Mouse (Mus musculus): Measurements from ENCODE around the gene Plekhh2. TPM values are rescaled to one million over a fixed set of nuclear protein-coding genes. Genes with fewer than 3 reads are reported as not detected.
A peak's percentile ranks its signal among the peaks of the same experiment; 100 is the strongest.

The Plekhh2 gene
- polyA plus RNA-seq, 1 experiment, result 3.2 TPM

DNA sequence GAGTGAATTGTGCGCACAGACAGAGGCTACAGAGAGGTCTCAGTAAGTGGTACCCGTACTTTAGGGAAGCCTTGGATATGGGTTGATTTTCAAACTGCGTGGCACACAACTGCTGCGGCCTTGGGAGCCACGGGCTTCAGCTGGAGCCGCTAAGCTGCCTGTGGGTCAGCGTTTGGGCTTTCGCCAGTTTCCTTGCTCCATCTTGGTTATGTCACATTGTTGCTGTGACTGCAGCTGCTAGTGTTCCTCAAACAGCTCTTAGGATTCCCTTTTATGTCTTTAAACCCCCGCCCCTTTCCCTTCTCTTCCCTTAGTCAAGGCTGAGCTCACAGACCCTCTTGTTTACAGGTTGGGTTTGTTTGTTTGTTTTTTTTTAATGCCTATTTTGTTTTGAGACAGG is 61.6 kb downstream of the Plekhh2 start:
- no peak for TF ChIP-seq CTCF (conservative IDR thresholded peaks at IDR 0.05; ENCODE audit: insufficient read depth, insufficient read length, low read depth, low read length)
- no peak for TF ChIP-seq POLR2A (IDR thresholded peaks at IDR 0.05; ENCODE audit: low read depth, low read length)
- Histone ChIP-seq H3K4me1 (ENCODE audit: control insufficient read depth, insufficient read depth, low read length) (no peaks in the 10 kb centered on the region), H3K27ac (ENCODE audit: insufficient read depth, low read depth, low read length) (no peak overlapping the region), H3K4me3 (ENCODE audit: insufficient read depth, low read depth, low read length) (no peak overlapping the region), H3K27me3 (replicated peaks; ENCODE audit: control insufficient read depth, insufficient read depth, low read length) (no peaks in the 10 kb centered on the region), H3K36me3 (ENCODE audit: control insufficient read depth, insufficient read depth, low read length) (no peaks in the 10 kb centered on the region)
- WGBS, result 90% methylated on average over 9 of the region's 9 CpGs
- no peak for DNase-seq

GRCm38 (mm10) chr17:84573940-84574339 is 62.2 kb downstream of the Plekhh2 start:
- WGBS, result 50% methylated on average over 5 of the region's 5 CpGs
- TF ChIP-seq POLR2A (IDR thresholded peaks at IDR 0.05; ENCODE audit: low read depth, low read length) (no peak), CTCF (conservative IDR thresholded peaks at IDR 0.05; ENCODE audit: insufficient read depth, insufficient read length, low read depth, low read length) (no peak)
- peak; percentile 48 for DNase-seq
- no peaks in the 10 kb centered on the region for H3K4me1 ChIP-seq (ENCODE audit: control insufficient read depth, insufficient read depth, low read length)
- no peak overlapping the region for H3K27ac ChIP-seq (ENCODE audit: insufficient read depth, low read depth, low read length)
- no peaks in the 10 kb centered on the region for H3K27me3 ChIP-seq (replicated peaks; ENCODE audit: control insufficient read depth, insufficient read depth, low read length)
- H3K4me3 ChIP-seq (ENCODE audit: insufficient read depth, low read depth, low read length), result no peak overlapping the region
- H3K36me3 ChIP-seq (ENCODE audit: control insufficient read depth, insufficient read depth, low read length), result no peaks in the 10 kb centered on the region

DNA sequence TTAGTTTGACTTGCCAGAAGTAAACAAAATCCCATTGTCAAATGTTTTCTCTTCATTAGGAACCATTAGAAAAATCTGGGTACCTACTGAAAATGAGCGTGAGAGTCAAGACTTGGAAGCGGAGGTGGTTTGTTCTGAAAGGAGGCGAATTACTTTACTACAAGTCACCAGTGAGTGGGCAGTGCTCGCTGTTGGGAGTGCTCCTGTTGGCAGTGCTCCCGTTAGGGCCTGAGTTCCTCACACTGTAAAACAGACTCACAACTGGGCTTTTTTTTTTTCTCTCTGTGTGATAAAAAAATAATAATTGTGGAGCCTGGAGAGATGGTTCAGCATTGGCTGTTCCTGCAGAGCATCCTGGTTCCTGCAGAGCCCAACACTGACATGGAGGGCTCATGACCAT is 63.4 kb downstream of the Plekhh2 start:
- no peaks in the 10 kb centered on the region for H3K36me3 ChIP-seq (ENCODE audit: control insufficient read depth, insufficient read depth, low read length)
- H3K27ac ChIP-seq (ENCODE audit: insufficient read depth, low read depth, low read length), result no peak overlapping the region
- no peaks in the 10 kb centered on the region for H3K27me3 ChIP-seq (replicated peaks; ENCODE audit: control insufficient read depth, insufficient read depth, low read length)
- TF ChIP-seq POLR2A (IDR thresholded peaks at IDR 0.05; ENCODE audit: low read depth, low read length), result no peak
- TF ChIP-seq CTCF (conservative IDR thresholded peaks at IDR 0.05; ENCODE audit: insufficient read depth, insufficient read length, low read depth, low read length), result no peak
- no peak overlapping the region for H3K4me3 ChIP-seq (ENCODE audit: insufficient read depth, low read depth, low read length)
- 87% methylated on average over 5 of the region's 5 CpGs for WGBS
- peaks cover 4% of the 10 kb centered on the region; the same call in 1 of the 2 replicates for H3K4me1 ChIP-seq (ENCODE audit: control insufficient read depth, insufficient read depth, low read length)
- no peak for DNase-seq

- Histone ChIP-seq H3K4me3 (ENCODE audit: insufficient read depth, low read depth, low read length) (no peak overlapping the region), H3K36me3 (ENCODE audit: control insufficient read depth, insufficient read depth, low read length) (no peaks in the 10 kb centered on the region), H3K27me3 (replicated peaks; ENCODE audit: control insufficient read depth, insufficient read depth, low read length) (no peaks in the 10 kb centered on the region), H3K4me1 (ENCODE audit: control insufficient read depth, insufficient read depth, low read length) (peaks cover 4% of the 10 kb centered on the region; the same call in 1 of the 2 replicates), H3K27ac (ENCODE audit: insufficient read depth, low read depth, low read length) (no peak overlapping the region)
- TF ChIP-seq POLR2A (IDR thresholded peaks at IDR 0.05; ENCODE audit: low read depth, low read length) (no peak), CTCF (conservative IDR thresholded peaks at IDR 0.05; ENCODE audit: insufficient read depth, insufficient read length, low read depth, low read length) (no peak)
- 67% methylated on average over 16 of the region's 16 CpGs for WGBS
- DNase-seq, result no peak
Measured at GRCm38 (mm10) chr17:84576621-84577293, 65.1 kb downstream of the Plekhh2 start.

DNA sequence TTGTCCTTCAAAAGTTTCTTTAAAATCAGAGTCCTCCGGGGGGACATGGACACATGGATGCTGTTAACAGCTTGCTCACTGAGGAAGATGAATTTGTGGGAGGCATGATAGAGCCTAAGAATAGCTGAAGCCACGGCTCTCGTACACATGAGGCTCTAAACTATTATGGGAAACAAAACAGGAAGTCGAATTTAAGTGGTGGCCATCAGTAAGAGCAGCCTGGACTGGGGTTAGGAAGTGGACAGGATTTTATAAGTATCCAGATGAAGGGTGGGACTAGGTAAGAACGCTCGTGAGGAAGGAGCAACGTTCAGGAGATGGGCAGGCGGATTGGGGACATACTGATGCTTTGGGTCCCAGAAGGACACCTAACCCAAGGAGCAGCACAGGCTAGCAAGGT is 67.6 kb downstream of the Plekhh2 start:
- Histone ChIP-seq H3K4me1 (ENCODE audit: control insufficient read depth, insufficient read depth, low read length) (peaks cover 4% of the 10 kb centered on the region; the same call in 1 of the 2 replicates), H3K27me3 (replicated peaks; ENCODE audit: control insufficient read depth, insufficient read depth, low read length) (no peaks in the 10 kb centered on the region), H3K27ac (ENCODE audit: insufficient read depth, low read depth, low read length) (no peak overlapping the region), H3K4me3 (ENCODE audit: insufficient read depth, low read depth, low read length) (no peak overlapping the region), H3K36me3 (ENCODE audit: control insufficient read depth, insufficient read depth, low read length) (no peaks in the 10 kb centered on the region)
- TF ChIP-seq POLR2A (IDR thresholded peaks at IDR 0.05; ENCODE audit: low read depth, low read length) (no peak), CTCF (conservative IDR thresholded peaks at IDR 0.05; ENCODE audit: insufficient read depth, insufficient read length, low read depth, low read length) (no peak)
- DNase-seq, result no peak
- WGBS, result 63% methylated on average over 8 of the region's 8 CpGs

DNA sequence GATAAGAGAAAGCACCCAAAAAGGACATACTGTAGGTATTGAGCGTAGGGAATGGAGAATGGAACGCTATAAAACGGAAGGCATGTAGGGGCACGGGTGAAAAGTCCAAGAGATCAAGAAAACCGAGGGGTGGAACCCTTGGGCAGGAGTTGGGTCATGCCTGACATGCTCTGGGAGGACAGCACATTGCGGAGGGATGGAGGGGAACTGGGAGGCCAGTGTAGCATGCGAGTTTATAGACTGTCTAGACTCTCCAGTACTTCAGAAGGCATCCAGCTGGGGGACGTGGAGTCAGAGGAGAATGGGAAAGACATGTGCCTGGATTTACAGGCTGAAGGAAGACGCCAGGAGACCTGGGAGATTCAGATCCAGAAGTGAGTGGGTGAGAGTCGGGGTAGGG is 68.1 kb downstream of the Plekhh2 start:
- TF ChIP-seq CTCF (conservative IDR thresholded peaks at IDR 0.05; ENCODE audit: insufficient read depth, insufficient read length, low read depth, low read length) (no peak), POLR2A (IDR thresholded peaks at IDR 0.05; ENCODE audit: low read depth, low read length) (no peak)
- 47% methylated on average over 10 of the region's 10 CpGs for WGBS
- Histone ChIP-seq H3K4me3 (ENCODE audit: insufficient read depth, low read depth, low read length) (no peak overlapping the region), H3K36me3 (ENCODE audit: control insufficient read depth, insufficient read depth, low read length) (no peaks in the 10 kb centered on the region), H3K27ac (ENCODE audit: insufficient read depth, low read depth, low read length) (no peak overlapping the region), H3K27me3 (replicated peaks; ENCODE audit: control insufficient read depth, insufficient read depth, low read length) (no peaks in the 10 kb centered on the region), H3K4me1 (ENCODE audit: control insufficient read depth, insufficient read depth, low read length) (peaks cover 4% of the 10 kb centered on the region; the same call in 1 of the 2 replicates)
- no peak for DNase-seq

DNA sequence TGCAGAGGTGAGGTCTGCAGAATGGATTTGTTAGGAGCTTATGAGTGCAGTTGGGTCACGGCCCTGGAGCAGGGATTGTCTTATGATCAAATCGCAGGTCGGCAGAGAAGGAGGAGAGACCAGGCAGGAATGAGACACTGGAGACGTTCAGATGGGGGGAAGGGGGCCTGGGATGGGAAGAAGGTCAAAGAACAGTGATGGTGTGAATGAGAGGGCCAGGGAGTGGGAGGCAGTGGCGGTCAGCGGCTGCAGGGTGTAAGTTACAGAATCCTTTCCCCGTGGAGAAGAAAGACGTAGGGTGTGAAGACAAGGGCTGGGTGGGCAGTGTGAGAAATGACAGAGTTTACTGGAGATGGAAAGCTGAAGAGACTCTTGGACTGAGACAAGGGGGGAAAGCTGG is 69.1 kb downstream of the Plekhh2 start:
- H3K27me3 ChIP-seq (replicated peaks; ENCODE audit: control insufficient read depth, insufficient read depth, low read length), result no peaks in the 10 kb centered on the region
- no peak for DNase-seq
- H3K27ac ChIP-seq (ENCODE audit: insufficient read depth, low read depth, low read length), result no peak overlapping the region
- TF ChIP-seq CTCF (conservative IDR thresholded peaks at IDR 0.05; ENCODE audit: insufficient read depth, insufficient read length, low read depth, low read length), result no peak
- H3K4me1 ChIP-seq (ENCODE audit: control insufficient read depth, insufficient read depth, low read length), result peaks cover 4% of the 10 kb centered on the region; the same call in 1 of the 2 replicates
- no peaks in the 10 kb centered on the region for H3K36me3 ChIP-seq (ENCODE audit: control insufficient read depth, insufficient read depth, low read length)
- no peak overlapping the region for H3K4me3 ChIP-seq (ENCODE audit: insufficient read depth, low read depth, low read length)
- WGBS, result 49% methylated on average over 8 of the region's 8 CpGs
